Mouse (Mus musculus): ENCODE results near the gene E130114P18Rik.

GRCm38 (mm10) chr4:97808885-97809284 lies 31.0 kb upstream of the E130114P18Rik start:
- TF ChIP-seq CTCF (IDR thresholded peaks at IDR 0.05; ENCODE audit: control insufficient read depth, insufficient read depth, insufficient read length): no peak
- TF ChIP-seq USF1 (IDR thresholded peaks at IDR 0.05; ENCODE audit: low read depth): no peak

All from C2C12 (cell line).